Mouse (Mus musculus): ENCODE data around the gene Slc5a4a. TPM values are rescaled to one million over a fixed set of nuclear protein-coding genes. Genes with fewer than 3 reads are reported as not detected.

The Slc5a4a gene
- polyA plus RNA-seq, 1 experiment from 2014 or later = not detected

GRCm38 (mm10) chr10:76225944-76226343, 78.7 kb downstream of the Slc5a4a start:
- Histone ChIP-seq H3K36me3 (peaks cover 11% of the 10 kb centered on the region; the same call in 1 of the 2 replicates), H3K27me3 (no peaks in the 10 kb centered on the region), H3K4me2 (no peak overlapping the region), H3K4me3 (no peak overlapping the region), H3K9ac (no peak overlapping the region), H3K27ac (no peak overlapping the region), H3K4me1 (no peaks in the 10 kb centered on the region), H3K9me3 (no peaks in the 10 kb centered on the region)
- WGBS = 90% methylated on average over 11 of the region's 11 CpGs
- no peak for ATAC-seq (ENCODE audit: borderline replicate concordance, extremely low read depth, low FRiP score, low TSS enrichment)

- Histone ChIP-seq H3K36me3 (no peaks in the 10 kb centered on the region), H3K9me3 (no peaks in the 10 kb centered on the region), H3K27me3 (no peaks in the 10 kb centered on the region), H3K4me1 (no peaks in the 10 kb centered on the region), H3K4me3 (no peak overlapping the region), H3K9ac (no peak overlapping the region), H3K4me2 (no peak overlapping the region), H3K27ac (no peak overlapping the region)
- no peak for ATAC-seq (ENCODE audit: borderline replicate concordance, extremely low read depth, low FRiP score, low TSS enrichment)
- 64% methylated on average over 1 of the region's 1 CpGs for WGBS
These were observed 82.4 kb downstream of the Slc5a4a start for GRCm38 (mm10) chr10:76229627-76230026.

DNA sequence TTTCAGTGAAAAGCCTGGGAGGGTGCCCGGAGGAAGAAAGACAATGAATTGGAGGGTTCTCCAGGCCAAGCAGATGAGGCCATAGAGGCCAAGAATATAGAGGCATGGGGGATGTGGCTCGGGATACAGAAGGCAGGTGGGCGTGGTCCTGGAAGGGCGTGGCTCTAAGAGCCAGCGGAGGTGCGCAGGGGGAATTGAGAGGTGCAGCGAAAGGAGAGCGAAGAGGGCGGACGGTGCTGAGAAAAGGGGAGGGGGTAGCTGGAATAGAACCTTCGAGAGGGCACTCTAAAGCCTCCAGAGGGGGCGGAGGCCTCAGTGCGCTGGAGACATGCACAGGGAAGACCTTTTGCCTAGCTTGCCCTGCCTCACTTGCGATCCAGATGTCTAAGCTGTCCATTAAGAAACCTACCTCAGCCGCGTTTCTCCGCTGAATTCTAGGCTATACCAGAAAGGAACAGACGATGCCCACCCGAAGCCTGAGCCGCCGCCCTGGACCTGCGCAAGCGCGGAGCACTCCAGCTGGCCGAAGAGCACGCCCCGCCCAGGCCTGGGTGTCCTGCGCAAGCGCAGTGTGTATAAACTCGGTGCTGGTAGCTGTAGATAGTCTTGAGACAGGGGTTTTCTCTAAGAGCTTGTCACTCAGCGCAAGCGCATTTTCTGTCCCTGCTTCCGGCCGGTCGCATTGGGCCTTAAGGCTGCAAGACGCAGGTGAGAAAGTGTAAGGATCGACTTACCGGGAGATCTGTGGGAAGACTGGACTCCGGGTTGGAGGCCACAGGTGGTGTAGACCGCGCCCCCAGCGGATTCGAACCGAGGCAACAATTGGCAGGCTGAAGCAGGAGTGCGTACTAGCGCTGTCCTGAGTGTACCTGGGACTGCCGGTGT, 90.3 kb downstream of the Slc5a4a start, which contains the start of gene Prmt2:
TSS of gene Prmt2 (minus strand) at position 525 of the 885 bp plus-strand sequence.
- Histone ChIP-seq H3K4me2 (peak within 1 kb of the TSS; percentile 92), H3K9ac (peak within 1 kb of the TSS; percentile 71), H3K27ac (peak within 1 kb of the TSS; percentile 95), H3K4me3 (peak within 1 kb of the TSS; percentile 82), H3K4me1 (peaks cover 12% of the 10 kb centered on the region), H3K9me3 (no peaks in the 10 kb centered on the region), H3K36me3 (no peaks in the 10 kb centered on the region), H3K27me3 (no peaks in the 10 kb centered on the region)
- WGBS = under 1% methylated on average over 47 of the region's 47 CpGs
- peak; percentile 98 for ATAC-seq (ENCODE audit: borderline replicate concordance, extremely low read depth, low FRiP score, low TSS enrichment)

MicroRNAs encoded within 50 kb of the gene (microRNA counts, 519-probe panel; counts per million panel counts)
- microRNA mmu-miR-678 = 1,796 counts per million, percentile 11 among the panel's probes with 10 or more counts

Small RNA genes within 50 kb of the gene (microRNA-seq; reads per million reads assigned to microRNA genes)
- gene Mir678 = not detected

Other genes with a start within 250 kb of the Slc5a4a start
- 205 and 213 TPM in 2 replicates for gene Smarcb1, start 225.8 kb upstream of the Slc5a4a start, polyA plus RNA-seq (2015; fragmentation: Nextera tagmentation; extraction: Ambion mirVana)
- 51.1 and 55.3 TPM in 2 replicates for gene Chchd10, start 214.3 kb upstream of the Slc5a4a start, polyA plus RNA-seq (2015; fragmentation: Nextera tagmentation; extraction: Ambion mirVana)
- 75.9 and 83.4 TPM in 2 replicates for gene Mmp11, start 211.0 kb upstream of the Slc5a4a start, polyA plus RNA-seq (2015; fragmentation: Nextera tagmentation; extraction: Ambion mirVana)
- gene Gm867, start 206.8 kb upstream of the Slc5a4a start, polyA plus RNA-seq (2015; fragmentation: Nextera tagmentation; extraction: Ambion mirVana) = 0.42 and 0.59 TPM in 2 replicates
- gene Vpreb3, start 204.4 kb upstream of the Slc5a4a start, polyA plus RNA-seq (2015; fragmentation: Nextera tagmentation; extraction: Ambion mirVana) = 0.55 and 0.95 TPM in 2 replicates
- gene Gm5134, start 192.9 kb upstream of the Slc5a4a start, polyA plus RNA-seq (2015; fragmentation: Nextera tagmentation; extraction: Ambion mirVana) = 0.05 TPM in 1 of 2 replicates, not detected in the other
- 20.8 and 22.0 TPM in 2 replicates for gene Zfp280b, start 114.8 kb upstream of the Slc5a4a start, polyA plus RNA-seq (2015; fragmentation: Nextera tagmentation; extraction: Ambion mirVana)
- not detected in 2 replicates for gene Slc5a4b, start 36.5 kb upstream of the Slc5a4a start, polyA plus RNA-seq (2015; fragmentation: Nextera tagmentation; extraction: Ambion mirVana)
- 51.7 and 53.4 TPM in 2 replicates for gene Prmt2, start 90.4 kb downstream of the Slc5a4a start, polyA plus RNA-seq (2015; fragmentation: Nextera tagmentation; extraction: Ambion mirVana)
- 0.59 and 0.67 TPM in 2 replicates for gene S100b, start 106.4 kb downstream of the Slc5a4a start, polyA plus RNA-seq (2015; fragmentation: Nextera tagmentation; extraction: Ambion mirVana)
- gene Dip2a, start 197.8 kb downstream of the Slc5a4a start, polyA plus RNA-seq (2015; fragmentation: Nextera tagmentation; extraction: Ambion mirVana) = 12.5 TPM in 2 replicates